Mouse (Mus musculus) testis, adult 2 months (tissue): Measurements from ENCODE around the gene Pbld1. TPM values are rescaled to one million over a fixed set of nuclear protein-coding genes. Genes with fewer than 3 reads are reported as not detected.

Experiments used
- H3K27ac ChIP-seq: fragments of 200-500 bp; 2 replicates; pipeline ENCODE4 v1.5.1; 2012; ENCODE audit warnings: low read depth, low read length; ENCODE audit not compliant: control insufficient read depth, insufficient read depth
- H3K27me3 ChIP-seq: fragments of 200-500 bp; 2 replicates; pipeline ENCODE4 v1.6.1; 2012; ENCODE audit warnings: mild to moderate bottlenecking, low read length, moderate library complexity; ENCODE audit not compliant: control insufficient read depth, insufficient read depth
- H3K36me3 ChIP-seq: fragments of 200-500 bp; 2 replicates; pipeline ENCODE4 v1.6.1; 2012; ENCODE audit warnings: mild to moderate bottlenecking, low read length; ENCODE audit not compliant: control insufficient read depth, insufficient read depth
- H3K4me1 ChIP-seq: fragments of 200-500 bp; 2 replicates; pipeline ENCODE4 v1.6.1; 2012; ENCODE audit warnings: low read length; ENCODE audit not compliant: control insufficient read depth, insufficient read depth
- H3K4me3 ChIP-seq: fragments of 200-500 bp; 2 replicates; pipeline ENCODE4 v1.5.1; 2012; ENCODE audit warnings: low read depth, mild to moderate bottlenecking, low read length, moderate library complexity, mixed read lengths; ENCODE audit not compliant: control insufficient read depth
- CTCF ChIP-seq: fragments of 200-500 bp; IDR thresholded peaks from 2 replicates; pipeline ENCODE4 v1.5.1; 2012; ENCODE audit warnings: low read depth, mild to moderate bottlenecking, inconsistent platforms, low read length, moderate library complexity; ENCODE audit not compliant: control insufficient read depth, insufficient read depth, insufficient replicate concordance
- POLR2A ChIP-seq: fragments of 200-500 bp; IDR thresholded peaks from 2 replicates; pipeline ENCODE4 v1.6.1; 2012; ENCODE audit warnings: low read depth, mild to moderate bottlenecking, inconsistent platforms, low read length, moderate library complexity; ENCODE audit not compliant: control insufficient read depth
- polyA plus RNA-seq: library from polyadenylated mRNA; depleted of rRNA; stranded (reverse); fragments of >200 nt; gene quantifications from 2 replicates; pipeline ENCODE4 v1.2.3, GENCODE M21; 2012; rRNA removed

Gene Pbld1
- polyA plus RNA-seq, 1 experiment, result 0.53 TPM

GRCm38 (mm10) chr10:63126116-63126515 lies 66.2 kb downstream of the Pbld1 start:
- Histone ChIP-seq H3K27ac (no peak overlapping the region), H3K27me3 (no peaks in the 10 kb centered on the region), H3K4me1 (peaks cover 2% of the 10 kb centered on the region; the same call in 1 of the 2 replicates), H3K4me3 (no peak overlapping the region), H3K36me3 (no peaks in the 10 kb centered on the region)
- TF ChIP-seq POLR2A, result no peak
- no peak for TF ChIP-seq CTCF

- Histone ChIP-seq H3K27ac (no peak overlapping the region), H3K4me3 (no peak overlapping the region), H3K4me1 (peaks cover 2% of the 10 kb centered on the region; the same call in 1 of the 2 replicates), H3K36me3 (no peaks in the 10 kb centered on the region), H3K27me3 (no peaks in the 10 kb centered on the region)
- no peak for TF ChIP-seq CTCF
- no peak for TF ChIP-seq POLR2A
Observed at GRCm38 (mm10) chr10:63127156-63127555, 67.2 kb downstream of the Pbld1 start.

Other genes with a start within 250 kb of the Pbld1 start
- 0.10 and 0.11 TPM in 2 replicates for gene Tet1, start 151.2 kb upstream of the Pbld1 start, polyA plus RNA-seq
- gene Slc25a16, start 139.5 kb upstream of the Pbld1 start, polyA plus RNA-seq, result 4.6 and 4.7 TPM in 2 replicates
- 3.6 and 3.7 TPM in 2 replicates for gene Dna2, start 113.1 kb upstream of the Pbld1 start, polyA plus RNA-seq
- 0.77 and 1.2 TPM in 2 replicates for gene Rufy2, start 79.9 kb upstream of the Pbld1 start, polyA plus RNA-seq
- gene Hnrnph3, start 35.9 kb upstream of the Pbld1 start, polyA plus RNA-seq, result 56.4 and 83.8 TPM in 2 replicates
- 4.0 and 6.0 TPM in 2 replicates for gene Pbld2, start 35.8 kb upstream of the Pbld1 start, polyA plus RNA-seq
- gene Atoh7, start 39.5 kb downstream of the Pbld1 start, polyA plus RNA-seq, result not detected in 2 replicates
- gene Mypn, start 143.8 kb downstream of the Pbld1 start, polyA plus RNA-seq, result 3.2 and 3.5 TPM in 2 replicates
- gene Herc4, start 183.6 kb downstream of the Pbld1 start, polyA plus RNA-seq, result 60.8 and 71.4 TPM in 2 replicates